Mouse (Mus musculus) MEL (cell line): ENCODE measurements around the gene Birc6.

Source experiments
- CTCF ChIP-seq, 3 experiments: IDR thresholded peaks in 2 of 3; conservative IDR thresholded peaks in 1 of 3; 2 replicates each; pipeline ENCODE4 v1.5.1; 2011 to 2012; ENCODE audit warnings: low read length in 3 of 3, low read depth in 2 of 3, mild to moderate bottlenecking in 2 of 3, improper control_type of control experiment in 1 of 3, inconsistent platforms in 1 of 3, mixed read lengths in 1 of 3, moderate library complexity in 1 of 3; ENCODE audit not compliant: control insufficient read depth in 1 of 3, insufficient read depth in 1 of 3, poor library complexity in 1 of 3, severe bottlenecking in 1 of 3
- NELFE ChIP-seq: IDR thresholded peaks from 2 replicates; pipeline ENCODE4 v1.6.1; 2011; ENCODE audit warnings: low read depth, low read length, improper control_type of control experiment
- NRF1 ChIP-seq: IDR thresholded peaks from 2 replicates; pipeline ENCODE4 v1.6.1; 2014; ENCODE audit warnings: low read depth, mild to moderate bottlenecking, inconsistent platforms, low read length, improper control_type of control experiment, moderate library complexity; ENCODE audit not compliant: poor library complexity, insufficient read depth, severe bottlenecking

- TF ChIP-seq CTCF (IDR thresholded peaks at IDR 0.05 in 2 of 3, conservative IDR thresholded peaks at IDR 0.05 in 1 of 3; ENCODE audit: control insufficient read depth in 1 of 3, insufficient read depth in 1 of 3, low read depth in 2 of 3, low read length in 3 of 3, poor library complexity in 1 of 3, severe bottlenecking in 1 of 3) (no peak), NRF1 (peak; percentile 78), NELFE (peak; percentile 94)
Measured at GRCm38 (mm10) chr17:74717618-74718151, 189.6 kb downstream of the Birc6 start, which contains the start of gene Ttc27.
